13 mouse cellular contexts compared by ENCODE assay signal in genomic region chr15:100905006-100905405, GRCm38 (mm10). TPM values are rescaled to one million over a fixed set of nuclear protein-coding genes. Genes with fewer than 3 reads are reported as not detected.
A peak's percentile ranks its signal among the peaks of the same experiment; 100 is the strongest.
DNase-seq lines count a peak whose midpoint lies in the region; ATAC-seq lines count a peak whose summit lies in the region.
"Had no signal": no experiment of that assay in that cellular context is flagged by ENCODE, and none has a peak within 500 bp of the region (broad histone marks: within the 10 kb centered on the region; RNA-seq: fewer than 3 reads in every experiment).

No protein-coding gene starts in this region.

- no peaks in the 10 kb centered on the region for H3K9me3 ChIP-seq in forebrain, embryonic 15.5 days

- 45% methylated on average over 2 of the region's 2 CpGs for WGBS in forebrain, embryonic 15.5 days

- H3K4me3 ChIP-seq in forebrain, embryonic 15.5 days, result no peak overlapping the region

- no peak overlapping the region for H3K27ac ChIP-seq in forebrain, embryonic 15.5 days (replicated peaks)

- H3K27me3 ChIP-seq in forebrain, embryonic 15.5 days, result no peaks in the 10 kb centered on the region

- ATAC-seq in forebrain, embryonic 15.5 days (replicated peaks), result no peak
- ATAC-seq: intestine, embryonic 16.5 days had no signal

- peaks cover 14% of the 10 kb centered on the region for H3K4me1 ChIP-seq in forebrain, embryonic 15.5 days

- H3K4me2 ChIP-seq in forebrain, embryonic 15.5 days (replicated peaks), result no peak overlapping the region

- no peak overlapping the region for H3K9ac ChIP-seq in forebrain, embryonic 15.5 days (replicated peaks)

- peak; percentile 48 for DNase-seq in lung, postnatal 25 days (ENCODE audit: low spot score)
- no peak for DNase-seq in lung, postnatal 10 days
- DNase-seq in c-Kit-positive CD71-negative TER-119-negative erythroid progenitor cells, embryonic 14.5 days (ENCODE audit: low read depth), result peak; percentile 24
- DNase-seq in skeletal muscle tissue, adult 2 months (ENCODE audit: low read depth, low spot score), result peak; percentile 15
- DNase-seq in thymus, postnatal 36 days, result peak; percentile 73 to 78
- DNase-seq in embryo, embryonic 10 days (ENCODE audit: low spot score), result no peak
- DNase-seq in gastrocnemius, postnatal 4 days (ENCODE audit: low spot score in 2 of 2), result no peak
- DNase-seq: cerebellum, adult 11 months; liver had no signal

- H3K36me3 ChIP-seq in forebrain, embryonic 15.5 days, result no peaks in the 10 kb centered on the region; the same call in 1 of the 2 replicates

RNA-seq across cellular contexts. Expression of gene Scn8a, which starts 35.3 kb away (rescaled TPM):
- 1 to 10 TPM; 1.2 to 1.9 TPM for total RNA-seq in gastrocnemius, postnatal 4 days (2021)
- 20.3 and 20.4 TPM in 2 replicates for polyA plus RNA-seq in forebrain, embryonic 15.5 days (2015; fragmentation: Nextera tagmentation; extraction: Ambion mirVana)
- total RNA-seq: heart, adult 18-20 months; monocyte, adult 5-6 weeks had no signal

Comparison
In these comparisons a context has a peak if more than half of its experiments do, and no peak if none do; other contexts are left out.
1. DNase-seq: peak in lung, postnatal 25 days (single experiment), c-Kit-positive CD71-negative TER-119-negative erythroid progenitor cells, embryonic 14.5 days (single experiment), skeletal muscle tissue, adult 2 months (single experiment) and thymus, postnatal 36 days (2 of 2); none in lung, postnatal 10 days (single experiment), embryo, embryonic 10 days (single experiment) and gastrocnemius, postnatal 4 days (0 of 2).